Mouse (Mus musculus): Measurements from ENCODE around the gene Fam57a. TPM values are rescaled to one million over a fixed set of nuclear protein-coding genes. Genes with fewer than 3 reads are reported as not detected.

Gene Fam57a
- polyA plus RNA-seq, 1 experiment, result 13.6 TPM

GRCm38 (mm10) chr11:76256129-76256528 lies 76.7 kb downstream of the Fam57a start:
- no peaks in the 10 kb centered on the region; the same call in 1 of the 2 replicates for H3K4me1 ChIP-seq (ENCODE audit: control insufficient read depth, insufficient read depth, insufficient read length, low read length)
- no peak for TF ChIP-seq CTCF (IDR thresholded peaks at IDR 0.05; ENCODE audit: extremely low read depth, insufficient read length, insufficient replicate concordance, low read depth, low read length)
- no peak for TF ChIP-seq POLR2A (IDR thresholded peaks at IDR 0.05; ENCODE audit: low read depth, low read length)
- H3K27me3 ChIP-seq (ENCODE audit: control insufficient read depth, insufficient read depth, low read length), result no peaks in the 10 kb centered on the region
- H3K27ac ChIP-seq (ENCODE audit: insufficient read depth, low read depth, low read length), result no peak overlapping the region
- H3K36me3 ChIP-seq (ENCODE audit: control insufficient read depth, insufficient read depth, low read length), result peaks cover 1% of the 10 kb centered on the region; the same call in 1 of the 2 replicates
- H3K4me3 ChIP-seq (ENCODE audit: low read depth, low read length), result no peak overlapping the region
- WGBS, result 61% methylated on average over 5 of the region's 5 CpGs

GRCm38 (mm10) chr11:76257386-76257785 lies 77.9 kb downstream of the Fam57a start:
- Histone ChIP-seq H3K27ac (ENCODE audit: insufficient read depth, low read depth, low read length) (no peak overlapping the region), H3K27me3 (ENCODE audit: control insufficient read depth, insufficient read depth, low read length) (no peaks in the 10 kb centered on the region), H3K4me3 (ENCODE audit: low read depth, low read length) (no peak overlapping the region), H3K36me3 (ENCODE audit: control insufficient read depth, insufficient read depth, low read length) (no peaks in the 10 kb centered on the region), H3K4me1 (ENCODE audit: control insufficient read depth, insufficient read depth, insufficient read length, low read length) (no peaks in the 10 kb centered on the region; the same call in 1 of the 2 replicates)
- 81% methylated on average over 4 of the region's 4 CpGs for WGBS
- TF ChIP-seq POLR2A (IDR thresholded peaks at IDR 0.05; ENCODE audit: low read depth, low read length) (no peak), CTCF (IDR thresholded peaks at IDR 0.05; ENCODE audit: extremely low read depth, insufficient read length, insufficient replicate concordance, low read depth, low read length) (no peak)

GRCm38 (mm10) chr11:76258511-76258910 lies 79.0 kb downstream of the Fam57a start:
- Histone ChIP-seq H3K4me1 (ENCODE audit: control insufficient read depth, insufficient read depth, insufficient read length, low read length) (no peaks in the 10 kb centered on the region; the same call in 1 of the 2 replicates), H3K4me3 (ENCODE audit: low read depth, low read length) (no peak overlapping the region), H3K27me3 (ENCODE audit: control insufficient read depth, insufficient read depth, low read length) (no peaks in the 10 kb centered on the region), H3K36me3 (ENCODE audit: control insufficient read depth, insufficient read depth, low read length) (no peaks in the 10 kb centered on the region), H3K27ac (ENCODE audit: insufficient read depth, low read depth, low read length) (no peak overlapping the region)
- WGBS, result 79% methylated on average over 6 of the region's 6 CpGs
- no peak for TF ChIP-seq CTCF (IDR thresholded peaks at IDR 0.05; ENCODE audit: extremely low read depth, insufficient read length, insufficient replicate concordance, low read depth, low read length)
- TF ChIP-seq POLR2A (IDR thresholded peaks at IDR 0.05; ENCODE audit: low read depth, low read length), result no peak

- WGBS, result 58% methylated on average over 10 of the region's 10 CpGs
- H3K27me3 ChIP-seq (ENCODE audit: control insufficient read depth, insufficient read depth, low read length), result no peaks in the 10 kb centered on the region
- no peak for TF ChIP-seq POLR2A (IDR thresholded peaks at IDR 0.05; ENCODE audit: low read depth, low read length)
- no peak for TF ChIP-seq CTCF (IDR thresholded peaks at IDR 0.05; ENCODE audit: extremely low read depth, insufficient read length, insufficient replicate concordance, low read depth, low read length)
- H3K27ac ChIP-seq (ENCODE audit: insufficient read depth, low read depth, low read length), result no peak overlapping the region
- no peaks in the 10 kb centered on the region; the same call in 1 of the 2 replicates for H3K4me1 ChIP-seq (ENCODE audit: control insufficient read depth, insufficient read depth, insufficient read length, low read length)
- no peaks in the 10 kb centered on the region for H3K36me3 ChIP-seq (ENCODE audit: control insufficient read depth, insufficient read depth, low read length)
- no peak overlapping the region for H3K4me3 ChIP-seq (ENCODE audit: low read depth, low read length)
Measured at GRCm38 (mm10) chr11:76260208-76261050, 81.0 kb downstream of the Fam57a start.

- no peak overlapping the region for H3K27ac ChIP-seq (ENCODE audit: insufficient read depth, low read depth, low read length)
- TF ChIP-seq POLR2A (IDR thresholded peaks at IDR 0.05; ENCODE audit: low read depth, low read length) (no peak), CTCF (IDR thresholded peaks at IDR 0.05; ENCODE audit: extremely low read depth, insufficient read length, insufficient replicate concordance, low read depth, low read length) (no peak)
- no peaks in the 10 kb centered on the region for H3K27me3 ChIP-seq (ENCODE audit: control insufficient read depth, insufficient read depth, low read length)
- 74% methylated on average over 12 of the region's 12 CpGs for WGBS
- H3K36me3 ChIP-seq (ENCODE audit: control insufficient read depth, insufficient read depth, low read length), result no peaks in the 10 kb centered on the region
- H3K4me1 ChIP-seq (ENCODE audit: control insufficient read depth, insufficient read depth, insufficient read length, low read length), result no peaks in the 10 kb centered on the region; the same call in 1 of the 2 replicates
- no peak overlapping the region for H3K4me3 ChIP-seq (ENCODE audit: low read depth, low read length)
Measured at GRCm38 (mm10) chr11:76261224-76261623, 81.8 kb downstream of the Fam57a start.

- TF ChIP-seq POLR2A (IDR thresholded peaks at IDR 0.05; ENCODE audit: low read depth, low read length), result no peak
- TF ChIP-seq CTCF (IDR thresholded peaks at IDR 0.05; ENCODE audit: extremely low read depth, insufficient read length, insufficient replicate concordance, low read depth, low read length), result no peak
- H3K27me3 ChIP-seq (ENCODE audit: control insufficient read depth, insufficient read depth, low read length), result no peaks in the 10 kb centered on the region
- no peak overlapping the region for H3K27ac ChIP-seq (ENCODE audit: insufficient read depth, low read depth, low read length)
- no peak overlapping the region for H3K4me3 ChIP-seq (ENCODE audit: low read depth, low read length)
- H3K4me1 ChIP-seq (ENCODE audit: control insufficient read depth, insufficient read depth, insufficient read length, low read length), result no peaks in the 10 kb centered on the region; the same call in 1 of the 2 replicates
- no peaks in the 10 kb centered on the region for H3K36me3 ChIP-seq (ENCODE audit: control insufficient read depth, insufficient read depth, low read length)
- 41% methylated on average over 19 of the region's 19 CpGs for WGBS
Measured at GRCm38 (mm10) chr11:76262611-76263351, 83.3 kb downstream of the Fam57a start.

Other genes with a start within 250 kb of the Fam57a start
- gene Rph3al, start 241.2 kb upstream of the Fam57a start, polyA plus RNA-seq (2012; rRNA removed), result 12.6 and 12.7 TPM in 2 replicates
- gene 1700016K19Rik, start 179.8 kb upstream of the Fam57a start, polyA plus RNA-seq (2012; rRNA removed), result 0.18 and 0.39 TPM in 2 replicates
- gene Rflnb, start 151.9 kb upstream of the Fam57a start, polyA plus RNA-seq (2012; rRNA removed), result 21.3 and 21.5 TPM in 2 replicates
- 9.3 and 23.1 TPM in 2 replicates for gene Vps53, start within 50 bp of the Fam57a start, polyA plus RNA-seq (2012; rRNA removed)
- not detected in 2 replicates for gene Dbil5, start 37.9 kb downstream of the Fam57a start, polyA plus RNA-seq (2012; rRNA removed)
- gene Gemin4, start 38.0 kb downstream of the Fam57a start, polyA plus RNA-seq (2012; rRNA removed), result 2.6 and 3.7 TPM in 2 replicates
- gene Mrm3, start 64.0 kb downstream of the Fam57a start, polyA plus RNA-seq (2012; rRNA removed), result 2.5 and 3.1 TPM in 2 replicates
- gene Glod4, start 64.1 kb downstream of the Fam57a start, polyA plus RNA-seq (2012; rRNA removed), result 0.44 and 1.6 TPM in 2 replicates
- 5.4 and 7.4 TPM in 2 replicates for gene Nxn, start 219.5 kb downstream of the Fam57a start, polyA plus RNA-seq (2012; rRNA removed)
- 8.9 and 10.3 TPM in 2 replicates for gene Timm22, start 227.3 kb downstream of the Fam57a start, polyA plus RNA-seq (2012; rRNA removed)